Mouse (Mus musculus) cerebellum, postnatal 14 days (tissue): Measurements from ENCODE around the gene Gm9736.
"Not testable (repeated sequence)": the region's sequence is repeated elsewhere in the genome, so short reads cannot be mapped to it uniquely, and the experiment has no call there.

Source experiments
- DNase-seq, 2 experiments: peaks; one replicate each; pipeline ENCODE4 v3.0.0; 2021; ENCODE audit warnings: mixed read lengths in 2 of 2

Gm9736 gene

GRCm38 (mm10) chr10:77724855-77725254 is 26.3 kb downstream of the Gm9736 start:
- DNase-seq = no peak

- not testable (repeated sequence) for DNase-seq
These were observed 30.9 kb downstream of the Gm9736 start, which contains the start of gene Krtap12-1 for GRCm38 (mm10) chr10:77720299-77720698. Gene Krtap12-1, plus strand, starts transcription at chr10:77720599.

DNA sequence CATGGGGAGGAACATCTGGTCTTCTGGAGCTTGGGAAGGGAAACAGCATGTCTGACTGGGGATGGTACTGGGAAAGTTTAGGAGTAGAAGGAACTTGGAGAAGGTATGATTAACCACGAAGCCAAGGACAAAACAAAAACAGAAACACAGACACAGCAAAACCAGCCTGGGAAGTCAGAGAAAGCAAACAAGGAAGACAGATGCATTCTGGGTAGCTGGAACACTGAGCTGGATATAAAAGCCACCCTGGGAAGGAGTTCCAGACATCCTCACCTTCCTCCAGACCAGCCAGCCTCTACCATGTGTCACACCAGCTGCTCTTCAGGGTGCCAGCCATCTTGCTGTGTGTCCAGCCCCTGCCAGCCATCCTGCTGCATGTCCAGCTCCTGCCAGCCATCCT is 35.6 kb downstream of the Gm9736 start, which contains the start of gene Gm10142:
Gene Gm10142, plus strand, starts transcription at position 301 of the 400 bp plus-strand sequence.
- no peak for DNase-seq

- DNase-seq = no peak
These were observed 37.4 kb downstream of the Gm9736 start for GRCm38 (mm10) chr10:77713734-77714133.

DNA sequence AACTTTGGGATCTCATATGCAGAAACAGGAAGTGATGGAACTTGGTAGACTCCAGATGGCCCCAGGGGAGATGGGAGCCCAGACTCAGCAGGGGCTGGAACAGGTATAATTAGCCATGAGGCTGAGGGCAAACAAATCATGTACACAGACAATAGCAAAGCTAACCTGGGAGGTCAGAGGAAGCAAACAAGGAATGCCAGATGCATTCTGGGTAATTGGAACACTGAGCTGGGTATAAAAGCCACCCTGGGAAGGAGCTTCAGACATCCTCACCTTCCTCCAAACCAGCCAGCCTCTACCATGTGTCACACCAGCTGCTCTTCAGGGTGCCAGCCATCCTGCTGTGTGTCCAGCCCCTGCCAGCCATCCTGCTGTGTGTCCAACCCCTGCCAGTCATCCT is 40.0 kb downstream of the Gm9736 start, which contains the start of gene Gm10024:
Gene Gm10024, plus strand, starts transcription at position 301 of the 400 bp plus-strand sequence.
- DNase-seq = not testable (repeated sequence)

DNA sequence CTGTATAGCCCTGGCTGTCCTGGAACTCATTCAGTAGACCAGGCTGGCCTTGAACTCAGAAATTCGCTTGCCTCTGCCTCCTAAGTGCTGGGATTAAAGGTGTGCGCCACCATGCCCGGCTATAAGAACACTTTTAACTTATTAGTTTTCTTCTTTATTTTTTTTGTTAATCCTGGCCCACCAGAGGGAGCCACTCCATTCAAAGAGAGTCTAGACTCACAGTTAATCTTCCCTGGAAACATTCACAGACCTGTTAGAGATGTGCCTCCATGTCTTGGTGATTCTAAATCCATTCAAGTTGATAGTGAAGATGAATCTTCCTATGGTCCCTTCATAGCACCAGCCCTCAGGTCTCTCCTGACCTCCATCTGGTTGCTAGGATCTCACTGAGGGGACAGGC is 41.3 kb downstream of the Gm9736 start:
- DNase-seq = no peak

DNA sequence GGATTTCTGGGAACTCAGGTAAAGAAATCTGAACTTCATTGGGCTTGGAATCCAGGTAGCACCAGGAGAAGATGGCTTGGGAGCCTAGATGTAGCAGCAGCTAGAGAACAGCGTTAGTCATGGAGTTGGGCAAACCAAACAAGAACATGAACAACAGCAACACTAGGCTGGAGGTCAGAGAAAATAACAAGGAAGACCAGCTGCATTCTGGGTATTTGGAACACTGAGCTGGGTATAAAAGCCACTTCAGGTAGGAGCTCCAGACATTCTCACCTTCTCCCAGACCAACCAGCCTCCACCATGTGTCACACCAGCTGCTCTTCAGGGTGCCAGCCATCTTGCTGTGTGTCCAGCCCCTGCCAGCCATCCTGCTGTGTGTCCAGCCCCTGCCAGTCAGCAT is 44.8 kb downstream of the Gm9736 start, which contains the start of gene Gm10272:
Gene Gm10272, plus strand, starts transcription at position 301 of the 400 bp plus-strand sequence.
- no peak for DNase-seq
